Mouse (Mus musculus) kidney, adult 2 months (tissue): ENCODE results near the gene Dedd2. TPM values are rescaled to one million over a fixed set of nuclear protein-coding genes. Genes with fewer than 3 reads are reported as not detected.

ENCODE experiments used
- DNase-seq: peaks from one replicate; pipeline ENCODE4 v3.0.0; 2021
- H3K27ac ChIP-seq: fragments of 200-500 bp; 2 replicates; pipeline ENCODE4 v1.5.1; 2012; ENCODE audit warnings: low read depth, low read length, control low read depth, inconsistent platforms; ENCODE audit not compliant: insufficient read depth
- H3K27me3 ChIP-seq: fragments of 200-500 bp; replicated peaks from 2 replicates; pipeline ENCODE4 v1.6.1; 2012; ENCODE audit warnings: mild to moderate bottlenecking, moderate library complexity, low read length, inconsistent platforms; ENCODE audit not compliant: control insufficient read depth, insufficient read depth
- H3K36me3 ChIP-seq: fragments of 200-500 bp; 2 replicates; pipeline ENCODE4 v1.6.1; 2012; ENCODE audit warnings: mild to moderate bottlenecking, moderate library complexity, low read length, inconsistent platforms; ENCODE audit not compliant: control insufficient read depth, insufficient read depth
- H3K4me1 ChIP-seq: fragments of 200-500 bp; 2 replicates; pipeline ENCODE4 v1.6.1; 2011; ENCODE audit warnings: low read length; ENCODE audit not compliant: control insufficient read depth, insufficient read depth
- H3K4me3 ChIP-seq: fragments of 200-500 bp; 2 replicates; pipeline ENCODE4 v1.5.1; 2011; ENCODE audit warnings: mild to moderate bottlenecking, low read depth, low read length, control low read depth; ENCODE audit not compliant: insufficient read depth
- CTCF ChIP-seq: fragments of 200-500 bp; conservative IDR thresholded peaks from 2 replicates; pipeline ENCODE4 v1.5.1; 2011; ENCODE audit warnings: low read depth, mild to moderate bottlenecking, control low read depth, low read length, moderate library complexity, mixed read lengths; ENCODE audit not compliant: insufficient read depth, insufficient read length
- POLR2A ChIP-seq: fragments of 200-500 bp; IDR thresholded peaks from one replicate; pipeline ENCODE4 v1.6.1; 2011; ENCODE audit warnings: low read depth, low read length, control low read depth
- WGBS: fragments of 180-500 bp; shearing (Covaris S2); methylation state at CpG from one replicate; pipeline ENCODE4 v1.1.7; 2018; 5-methylcytosine and 5-hydroxymethylcytosine counted together
- polyA plus RNA-seq: library from polyadenylated mRNA; depleted of rRNA; stranded (reverse); fragments of >200 nt; gene quantifications from 2 replicates; pipeline ENCODE4 v1.2.3, GENCODE M21; 2012; rRNA removed

Dedd2 gene
- polyA plus RNA-seq, 1 experiment, result 34.8 TPM

DNA sequence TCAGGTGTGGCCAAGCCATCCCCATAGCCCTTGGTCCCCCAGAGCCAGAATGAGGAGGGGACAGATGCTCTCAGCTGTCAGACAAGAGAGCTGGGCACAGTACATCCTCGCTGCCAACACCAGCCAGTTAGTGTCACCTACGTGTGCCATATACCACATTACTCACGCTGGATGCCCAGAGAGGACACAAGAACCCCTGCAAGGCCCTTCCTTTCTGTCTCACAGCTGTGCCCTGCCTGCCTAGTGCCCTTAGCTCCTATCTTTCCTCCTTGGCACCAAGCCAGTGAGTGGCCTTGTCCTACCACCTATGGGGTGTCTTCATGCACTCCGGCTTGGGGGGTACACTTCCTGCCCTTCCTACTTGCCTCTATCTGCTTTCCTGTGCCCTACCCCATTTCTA is 65.8 kb downstream of the Dedd2 start:
- TF ChIP-seq POLR2A (no peak), CTCF (no peak)
- DNase-seq, result no peak
- Histone ChIP-seq H3K27me3 (no peaks in the 10 kb centered on the region; the same call in 1 of the 2 replicates), H3K4me3 (no peak overlapping the region), H3K4me1 (no peaks in the 10 kb centered on the region), H3K27ac (no peak overlapping the region), H3K36me3 (no peaks in the 10 kb centered on the region)
- WGBS, result 75% methylated on average over 4 of the region's 4 CpGs

DNA sequence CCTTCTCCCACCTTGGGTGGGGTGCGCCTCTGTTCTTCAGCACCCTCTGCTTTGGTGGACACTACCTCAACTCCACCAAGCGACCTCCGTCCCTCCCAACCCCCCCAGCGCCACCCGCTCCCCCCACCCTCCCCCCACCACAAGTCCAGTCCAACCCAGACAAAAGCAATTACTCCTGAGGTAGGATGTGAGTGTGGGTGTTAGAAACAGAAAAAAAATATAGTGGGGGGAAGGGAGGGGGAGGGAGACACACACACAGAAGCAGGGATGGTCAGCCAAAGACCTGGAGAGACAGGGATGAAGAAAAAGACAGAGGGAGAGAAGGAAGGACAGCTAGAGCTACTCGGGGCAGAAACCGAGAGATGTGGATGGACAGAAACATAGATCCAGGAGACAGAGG is 66.6 kb downstream of the Dedd2 start:
- H3K27me3 ChIP-seq, result no peaks in the 10 kb centered on the region; the same call in 1 of the 2 replicates
- no peak for TF ChIP-seq CTCF
- no peak for TF ChIP-seq POLR2A
- H3K36me3 ChIP-seq, result no peaks in the 10 kb centered on the region
- H3K27ac ChIP-seq, result no peak overlapping the region
- no peaks in the 10 kb centered on the region for H3K4me1 ChIP-seq
- no peak for DNase-seq
- WGBS, result 26% methylated on average over 7 of the region's 7 CpGs
- no peak overlapping the region for H3K4me3 ChIP-seq

DNA sequence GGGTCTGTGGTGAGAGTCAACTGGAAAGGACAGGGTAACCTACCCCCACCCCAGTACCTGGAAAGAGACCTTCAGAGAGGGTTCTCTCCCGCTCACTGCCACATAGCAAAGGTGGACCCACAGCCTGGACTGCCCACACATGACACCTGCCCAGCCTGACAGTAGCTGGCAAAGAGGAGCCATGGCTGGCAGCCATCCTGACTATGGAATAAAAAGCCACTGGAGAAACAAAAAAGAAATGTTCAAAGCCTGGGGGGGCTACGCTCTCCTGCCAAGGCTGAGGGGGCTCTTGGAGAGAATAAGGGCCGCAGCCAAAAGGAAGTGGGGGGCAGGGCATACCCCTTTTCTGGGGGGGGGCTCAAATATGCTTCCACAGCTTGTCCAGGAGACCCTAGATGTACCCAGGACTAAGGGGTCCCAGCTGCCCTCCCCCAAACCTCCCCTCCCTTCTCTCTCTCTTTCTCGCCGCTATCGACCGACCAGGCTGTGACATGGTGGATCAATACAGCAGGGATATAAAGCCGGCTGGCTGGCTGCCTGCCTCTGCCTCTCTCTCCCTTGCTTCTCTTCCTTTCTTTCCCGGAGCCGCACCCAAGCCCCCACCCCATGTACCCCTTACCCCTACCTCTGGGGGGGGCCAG is 68.4 kb downstream of the Dedd2 start:
- H3K36me3 ChIP-seq, result no peaks in the 10 kb centered on the region
- no peak overlapping the region for H3K4me3 ChIP-seq
- no peak for DNase-seq
- 44% methylated on average over 10 of the region's 10 CpGs for WGBS
- no peak for TF ChIP-seq CTCF
- TF ChIP-seq POLR2A, result no peak
- H3K4me1 ChIP-seq, result no peaks in the 10 kb centered on the region
- no peaks in the 10 kb centered on the region; the same call in 1 of the 2 replicates for H3K27me3 ChIP-seq
- no peak overlapping the region for H3K27ac ChIP-seq

DNA sequence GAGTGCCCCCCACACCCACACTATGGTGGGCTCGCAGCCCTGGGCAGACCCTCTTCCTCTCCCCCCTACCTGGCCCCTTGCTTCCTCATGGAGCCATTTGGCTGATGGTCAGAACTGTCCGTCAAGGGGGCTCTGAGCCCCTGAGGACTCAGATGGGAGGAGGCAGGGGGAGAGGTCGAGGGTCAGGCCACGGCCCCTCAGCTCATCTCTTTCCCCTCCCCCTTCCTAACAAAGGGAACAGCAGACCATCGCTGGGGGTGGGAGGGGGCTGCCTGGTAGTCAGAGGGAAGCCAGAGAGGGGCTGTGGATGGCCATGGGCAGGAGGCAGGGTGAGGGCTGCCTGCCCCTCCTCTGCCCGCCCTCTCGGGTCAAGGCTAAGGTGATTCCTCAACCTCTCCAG is 69.4 kb downstream of the Dedd2 start:
- TF ChIP-seq CTCF (no peak), POLR2A (no peak)
- Histone ChIP-seq H3K4me3 (no peak overlapping the region), H3K4me1 (no peaks in the 10 kb centered on the region), H3K27ac (no peak overlapping the region), H3K36me3 (no peaks in the 10 kb centered on the region), H3K27me3 (no peaks in the 10 kb centered on the region; the same call in 1 of the 2 replicates)
- WGBS, result 5% methylated on average over 7 of the region's 7 CpGs
- no peak for DNase-seq

DNA sequence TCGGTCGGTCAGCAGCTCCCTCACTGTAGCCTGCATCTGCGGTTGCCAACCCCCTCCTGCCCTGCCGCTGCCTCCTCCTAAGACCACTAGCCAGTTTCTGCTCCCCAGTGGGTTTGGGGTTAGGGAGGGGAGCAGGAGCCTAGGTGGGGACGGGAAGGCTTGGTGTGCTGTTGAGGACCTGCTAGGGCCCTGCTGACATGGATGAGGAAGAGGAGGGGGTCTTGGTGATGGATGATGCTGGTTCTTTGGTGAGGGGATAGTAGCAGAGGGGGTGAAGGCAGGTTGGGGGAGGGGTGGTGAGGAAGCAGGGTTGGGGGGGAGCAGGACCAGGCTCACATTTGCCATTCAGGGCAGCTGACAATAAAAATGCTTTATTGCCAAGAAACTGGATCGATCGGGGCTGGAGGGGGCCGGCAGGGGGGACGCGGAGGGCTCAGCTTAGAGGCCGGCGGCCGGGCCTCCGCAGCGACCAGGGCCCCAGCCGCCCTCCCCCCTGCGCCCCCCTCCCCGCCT is 70.2 kb downstream of the Dedd2 start:
- no peaks in the 10 kb centered on the region; the same call in 1 of the 2 replicates for H3K27me3 ChIP-seq
- DNase-seq, result no peak
- H3K4me3 ChIP-seq, result no peak overlapping the region
- H3K36me3 ChIP-seq, result no peaks in the 10 kb centered on the region
- no peak for TF ChIP-seq CTCF
- no peak for TF ChIP-seq POLR2A
- WGBS, result 1% methylated on average over 16 of the region's 18 CpGs
- no peaks in the 10 kb centered on the region for H3K4me1 ChIP-seq
- no peak overlapping the region for H3K27ac ChIP-seq

Other genes with a start within 250 kb of the Dedd2 start
- 549 and 618 TPM in 2 replicates for gene Rabac1, start 247.9 kb downstream of the Dedd2 start, polyA plus RNA-seq
- 1.4 and 1.8 TPM in 2 replicates for gene Atp1a3, start 214.7 kb downstream of the Dedd2 start, polyA plus RNA-seq
- gene Grik5, start 148.3 kb downstream of the Dedd2 start, polyA plus RNA-seq, result 17.1 and 24.3 TPM in 2 replicates
- 20.6 and 27.0 TPM in 2 replicates for gene Zfp574, start 148.0 kb downstream of the Dedd2 start, polyA plus RNA-seq
- 1.1 and 2.6 TPM in 2 replicates for gene Pou2f2, start 40.9 kb downstream of the Dedd2 start, polyA plus RNA-seq
- gene Zfp526, start 810 bp upstream of the Dedd2 start, polyA plus RNA-seq, result 8.9 and 10.8 TPM in 2 replicates
- 127 and 128 TPM in 2 replicates for gene Gsk3a, start 17.2 kb upstream of the Dedd2 start, polyA plus RNA-seq
- 37.0 and 46.2 TPM in 2 replicates for gene Erf, start 30.1 kb upstream of the Dedd2 start, polyA plus RNA-seq
- 41.8 and 41.9 TPM in 2 replicates for gene Cic, start 47.1 kb upstream of the Dedd2 start, polyA plus RNA-seq
- 48.9 and 50.2 TPM in 2 replicates for gene Pafah1b3, start 77.4 kb upstream of the Dedd2 start, polyA plus RNA-seq
- gene Prr19, start 80.8 kb upstream of the Dedd2 start, polyA plus RNA-seq, result 0.08 TPM in 1 of 2 replicates, not detected in the other
- gene Tmem145, start 85.5 kb upstream of the Dedd2 start, polyA plus RNA-seq, result 0.28 and 0.35 TPM in 2 replicates
- gene Megf8, start 96.5 kb upstream of the Dedd2 start, polyA plus RNA-seq, result 23.5 and 29.8 TPM in 2 replicates
- not detected in 2 replicates for gene Cnfn, start 149.1 kb upstream of the Dedd2 start, polyA plus RNA-seq
- gene Lipe, start 178.1 kb upstream of the Dedd2 start, polyA plus RNA-seq, result 63.4 and 63.8 TPM in 2 replicates
- gene Cxcl17, start 192.3 kb upstream of the Dedd2 start, polyA plus RNA-seq, result 0.11 and 0.18 TPM in 2 replicates